Mouse (Mus musculus) urinary bladder, postnatal 10 days (tissue): ENCODE results near the gene Gnl1.
"Not testable (repeated sequence)": the region's sequence is repeated elsewhere in the genome, so short reads cannot be mapped to it uniquely, and the experiment has no call there.

Experiments used
- DNase-seq: peaks from one replicate; pipeline ENCODE4 v3.0.0; 2022; ENCODE audit warnings: low spot score

Gnl1 gene

DNA sequence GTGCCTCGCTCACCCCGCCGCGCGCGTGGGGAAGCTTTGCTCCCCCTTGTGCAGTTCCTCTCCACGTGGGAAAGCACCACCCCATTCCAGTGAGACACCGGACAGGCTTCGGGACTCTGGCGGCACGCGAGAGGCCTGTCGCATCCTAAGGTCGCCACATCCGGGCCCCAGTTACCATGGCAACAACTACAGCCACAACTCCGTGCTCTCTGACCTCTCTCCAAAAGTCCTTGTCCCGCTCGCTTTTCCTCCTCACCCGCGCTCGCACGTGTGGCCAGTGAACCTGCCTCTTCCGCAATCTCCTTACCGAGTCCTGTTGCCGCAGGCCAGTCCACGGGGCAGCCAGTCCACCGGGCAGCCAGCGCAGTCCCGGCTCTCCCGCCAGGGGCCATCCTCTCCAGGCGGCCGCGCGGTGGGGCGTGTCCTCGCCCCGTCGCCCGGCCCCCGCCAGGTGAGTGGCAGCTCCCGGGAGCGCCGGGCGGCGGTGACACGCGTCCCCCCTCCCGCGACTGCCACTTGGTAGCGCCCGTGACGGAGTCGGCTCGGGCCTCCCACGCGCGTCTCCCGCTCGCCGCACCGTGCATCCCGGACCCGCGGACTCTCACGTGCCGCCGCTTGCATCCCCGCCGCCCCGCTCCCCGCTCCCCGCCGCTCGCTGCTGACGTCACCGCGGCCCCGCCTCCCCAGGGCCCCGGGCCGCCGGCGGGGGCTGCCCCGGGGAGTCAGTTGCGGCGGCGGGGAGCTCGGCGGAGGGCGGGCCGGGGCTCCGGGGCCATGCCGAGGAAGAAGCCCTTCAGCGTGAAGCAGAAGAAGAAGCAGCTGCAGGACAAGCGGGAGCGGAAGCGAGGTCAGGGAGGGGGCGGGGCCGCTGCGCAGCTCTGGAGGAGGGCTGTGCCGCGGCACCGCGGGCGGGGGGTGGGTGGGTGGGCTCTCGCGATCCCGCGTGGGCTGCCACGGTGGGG, at the start of gene Gnl1, which contains the start of gene Prr3:
TSS of gene Gnl1 (plus strand) at position 451 of the 962 bp plus-strand sequence.
TSS of gene Prr3 (minus strand) at position 836 of the 962 bp plus-strand sequence.
- DNase-seq = peak; percentile 52

DNA sequence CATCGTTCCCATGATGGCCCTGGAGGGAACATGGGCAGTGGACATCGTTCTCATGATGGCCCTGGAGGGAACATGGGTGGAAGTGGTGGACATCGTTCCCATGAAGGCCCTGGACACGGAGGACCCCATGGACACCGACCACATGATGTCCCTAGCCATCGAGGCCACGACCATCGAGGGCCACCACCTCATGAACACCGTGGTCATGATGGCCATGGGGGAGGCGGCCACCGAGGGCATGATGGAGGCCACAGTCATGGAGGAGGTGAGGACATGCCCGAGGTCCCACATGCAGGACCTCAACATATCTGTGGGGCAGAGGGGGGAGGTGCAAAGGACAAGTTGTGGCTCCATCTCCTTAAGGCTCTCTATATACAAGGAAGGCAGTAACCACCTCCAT, 49.0 kb upstream of the Gnl1 start:
- DNase-seq = no peak

GRCm38 (mm10) chr17:35932608-35933007, 47.0 kb upstream of the Gnl1 start:
- DNase-seq = no peak

DNA sequence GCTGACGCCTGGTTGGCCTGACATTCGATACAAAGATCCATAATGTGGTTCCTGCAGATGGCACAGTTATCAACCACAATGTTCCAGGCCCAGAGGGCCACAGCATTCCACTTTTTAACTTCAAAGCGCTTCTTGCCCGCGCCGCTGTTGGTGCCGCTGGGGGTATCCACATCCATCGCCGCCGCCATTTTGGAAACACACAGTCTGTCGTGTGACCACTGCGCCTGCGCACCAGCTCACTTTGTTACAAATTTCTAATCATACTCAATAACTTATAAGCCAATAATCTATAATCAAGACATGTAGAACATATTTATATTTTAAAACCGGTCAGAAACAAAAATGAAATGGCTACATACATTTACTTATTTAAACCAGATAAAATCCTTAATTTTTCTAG, 43.9 kb upstream of the Gnl1 start:
- DNase-seq = not testable (repeated sequence)

DNA sequence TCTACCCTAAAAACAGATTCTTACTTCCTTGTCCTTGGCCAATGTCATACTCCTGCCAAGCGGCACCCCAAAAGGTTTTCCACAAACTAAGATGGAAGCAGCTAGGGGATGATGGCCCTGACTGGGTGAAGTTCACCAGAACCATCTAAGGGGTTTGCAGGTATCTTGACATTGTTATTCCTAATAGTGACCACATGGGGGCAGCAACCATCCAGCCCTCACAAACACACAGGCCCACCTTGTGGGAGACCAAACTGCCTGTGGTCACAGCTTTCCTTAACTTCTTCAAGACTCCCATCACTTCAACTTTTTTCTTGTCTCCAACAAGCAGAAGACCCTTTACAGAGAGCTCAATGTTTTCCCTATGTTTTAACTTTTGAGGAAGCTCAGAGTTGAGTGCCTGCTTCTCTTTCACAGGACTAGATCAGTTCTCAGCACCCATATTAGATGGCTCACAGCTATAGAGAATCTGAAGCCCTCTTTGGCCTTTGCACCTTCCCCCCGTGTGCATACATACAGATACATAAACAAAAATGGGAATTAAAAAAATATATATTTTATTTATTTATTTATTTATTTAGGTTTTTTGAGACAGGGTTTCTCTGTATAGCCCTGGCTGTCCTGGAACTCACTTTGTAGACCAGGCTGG, 41.8 kb upstream of the Gnl1 start:
- DNase-seq = no peak

DNA sequence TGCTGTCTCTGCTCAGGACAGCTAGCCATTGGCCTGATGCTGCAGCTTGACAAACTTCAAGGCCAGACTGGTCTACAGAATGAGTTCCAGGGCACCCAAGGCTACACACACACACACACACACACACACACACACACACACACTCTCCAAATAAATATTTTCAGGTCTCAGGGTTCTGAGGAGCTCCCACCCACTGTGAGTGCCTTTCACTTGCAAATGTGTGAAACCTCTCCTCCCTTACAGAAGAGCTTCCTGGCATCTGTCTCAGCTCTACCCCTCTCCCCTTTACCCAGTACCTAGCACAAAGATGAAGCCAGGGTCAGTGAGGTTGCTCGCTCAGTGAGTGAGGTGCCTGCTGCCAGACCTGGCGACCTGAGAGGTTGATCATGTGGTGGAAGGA, 40.5 kb upstream of the Gnl1 start:
- DNase-seq = no peak

GRCm38 (mm10) chr17:35939941-35940340, 39.7 kb upstream of the Gnl1 start:
- no peak for DNase-seq

GRCm38 (mm10) chr17:35950946-35951345, 28.7 kb upstream of the Gnl1 start:
- not testable (repeated sequence) for DNase-seq

- not testable (repeated sequence) for DNase-seq
Observed at GRCm38 (mm10) chr17:35952559-35952958, 27.1 kb upstream of the Gnl1 start.

GRCm38 (mm10) chr17:35954665-35955064, 25.0 kb upstream of the Gnl1 start:
- DNase-seq = no peak

- DNase-seq = no peak
Observed at GRCm38 (mm10) chr17:35958533-35959223, 21.0 kb upstream of the Gnl1 start.

DNA sequence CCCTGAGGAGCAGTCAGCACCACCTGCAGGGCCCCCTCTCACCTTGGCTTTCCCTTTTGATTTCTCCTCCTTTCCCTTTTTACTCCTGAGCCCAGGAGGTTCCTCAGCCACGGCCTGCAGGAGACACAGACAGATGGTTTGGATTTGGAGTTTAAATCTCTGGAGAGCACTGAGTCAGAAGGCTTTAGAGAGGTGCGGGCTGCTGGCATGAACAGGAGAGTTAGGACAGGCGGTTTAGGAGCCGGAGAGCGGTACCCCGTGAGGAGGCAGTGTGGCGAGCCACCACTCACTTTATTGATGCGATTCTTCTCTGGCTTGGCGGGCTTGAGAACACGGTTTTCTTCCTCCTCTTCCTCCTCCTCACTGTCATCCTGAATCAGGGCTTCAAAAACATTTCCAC, 16.4 kb upstream of the Gnl1 start:
- DNase-seq = no peak

DNA sequence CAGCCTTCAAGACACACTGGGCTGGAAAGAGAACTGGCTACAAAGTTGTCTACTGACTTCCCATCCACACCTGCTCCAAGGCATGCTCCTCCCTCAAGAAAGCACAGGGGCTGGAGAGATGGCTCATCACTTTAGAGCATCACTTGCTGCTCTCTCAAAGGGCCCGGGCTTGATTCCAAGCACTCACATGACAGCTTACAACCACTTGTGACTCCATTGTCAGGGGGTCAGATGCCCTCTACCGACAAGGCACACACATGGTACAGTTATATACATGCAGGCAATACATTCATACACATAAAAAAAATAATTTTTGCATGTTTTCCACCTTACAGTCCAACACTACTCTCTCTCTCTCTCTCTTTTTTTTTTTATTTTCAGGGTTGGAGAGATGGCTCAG, 12.0 kb upstream of the Gnl1 start:
- DNase-seq = no peak

DNA sequence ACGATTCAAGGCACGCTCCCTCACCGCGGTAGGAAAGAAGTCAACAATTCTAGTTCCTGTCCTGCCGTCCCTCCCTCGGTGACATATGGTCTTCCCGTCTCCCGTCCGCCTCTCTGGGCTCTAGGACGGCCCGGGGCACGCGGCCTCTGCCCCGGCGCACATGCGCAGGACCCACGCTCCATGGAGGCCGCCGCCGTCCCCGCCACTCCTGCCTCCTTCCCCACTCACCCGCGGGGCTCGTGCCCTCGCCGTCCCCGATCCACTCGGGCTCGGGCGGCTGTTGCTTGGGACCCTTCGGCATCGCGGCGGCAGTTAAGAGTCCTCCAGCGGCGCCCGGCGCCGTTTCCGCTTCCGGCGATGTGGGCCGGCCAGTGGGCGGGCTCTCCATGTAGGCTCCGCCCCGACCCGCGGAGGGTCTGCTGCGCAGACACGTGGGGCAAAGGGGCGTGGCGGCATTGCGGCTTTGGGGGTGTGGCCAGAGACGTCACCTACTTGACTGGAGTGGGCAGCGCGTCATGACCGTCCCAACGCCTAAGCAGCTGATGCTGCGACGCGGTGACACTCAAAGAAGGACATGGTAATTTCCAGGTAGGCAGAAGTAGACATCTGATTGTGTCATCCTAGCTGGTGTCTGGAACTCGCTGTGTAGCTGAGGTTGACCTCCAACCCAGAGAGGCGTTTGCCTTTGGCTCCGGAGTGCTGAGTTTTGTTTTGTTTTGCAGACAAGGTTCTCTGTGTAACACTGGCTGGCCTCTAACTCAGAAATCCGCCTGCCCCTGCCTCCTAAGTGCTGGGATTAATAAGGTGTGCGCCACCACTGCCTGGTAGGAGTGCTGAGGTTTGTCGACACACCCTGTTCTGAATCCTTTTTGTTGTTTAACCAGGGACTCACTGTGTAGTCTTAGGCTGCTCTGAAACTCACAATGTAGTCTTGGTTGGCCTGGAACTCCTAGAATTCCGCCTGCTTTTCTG, 9.9 kb upstream of the Gnl1 start, which contains the start of gene Abcf1:
TSS of gene Abcf1 (minus strand) at position 344 of the 972 bp plus-strand sequence.
- DNase-seq = peak; percentile 98

- no peak for DNase-seq
Observed at GRCm38 (mm10) chr17:35972131-35972530, 7.5 kb upstream of the Gnl1 start.

- DNase-seq = peak; percentile 36
Observed at GRCm38 (mm10) chr17:35978811-35979400, 745 bp upstream of the Gnl1 start.

DNA sequence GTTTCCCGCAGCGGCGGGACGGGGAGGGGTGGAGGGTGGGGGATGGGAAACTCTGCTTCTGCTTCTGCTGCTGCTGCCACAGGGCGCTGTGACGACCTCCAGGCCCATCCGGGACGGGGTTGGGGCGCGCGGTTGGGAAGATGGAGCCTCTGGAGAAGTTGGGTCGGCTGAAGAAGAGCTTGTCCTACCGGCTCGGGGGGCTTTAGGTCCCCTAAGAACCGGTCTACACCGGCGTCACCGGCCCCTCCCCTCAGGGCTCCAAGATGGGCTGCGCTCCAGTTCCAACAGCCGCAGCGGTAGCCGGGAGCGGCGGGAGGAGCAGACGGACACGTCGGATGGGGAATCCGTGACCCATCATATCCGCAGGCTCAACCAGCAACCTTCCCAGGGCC, 708 bp downstream of the Gnl1 start:
- DNase-seq = no peak

GRCm38 (mm10) chr17:35981776-35982175, 2.1 kb downstream of the Gnl1 start:
- no peak for DNase-seq

DNA sequence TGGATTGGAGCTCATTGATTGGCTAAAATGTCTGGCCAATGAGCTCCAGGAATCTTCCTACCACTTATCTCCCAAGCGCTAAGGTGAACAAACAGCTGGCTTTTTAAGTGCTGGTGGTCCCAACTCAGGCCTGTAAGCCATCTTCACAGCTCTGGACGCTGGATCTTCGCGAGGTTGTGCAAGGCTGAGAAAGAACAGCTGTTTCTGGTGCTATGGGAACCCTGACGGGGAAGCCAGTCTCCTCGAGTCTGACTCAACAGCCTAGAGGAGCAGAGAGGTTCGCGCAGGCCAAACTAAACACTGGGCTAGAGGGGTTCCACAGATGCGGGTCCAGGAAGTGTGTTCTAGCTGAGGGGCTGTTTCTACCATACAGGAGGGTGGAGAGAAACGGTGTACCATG, 12.1 kb downstream of the Gnl1 start:
- no peak for DNase-seq

DNA sequence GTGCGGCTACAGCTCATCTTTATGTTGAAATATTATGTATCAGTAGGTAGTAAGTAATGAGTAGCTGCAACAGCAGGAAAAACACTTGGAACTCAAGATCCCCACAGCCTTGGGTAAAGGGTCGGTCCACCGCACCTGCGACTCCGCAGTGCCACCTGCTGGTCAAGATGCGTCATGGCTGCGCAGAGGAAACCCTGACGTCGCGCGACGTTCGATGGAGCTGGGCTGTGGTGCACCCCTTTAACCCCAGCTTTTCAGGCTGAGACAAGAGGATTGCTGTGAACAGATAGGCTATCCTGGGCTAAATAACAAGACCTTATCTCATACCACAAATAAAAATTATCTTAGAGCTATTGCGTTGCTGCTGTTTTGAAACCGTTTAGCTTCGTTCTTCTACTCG, 14.0 kb downstream of the Gnl1 start:
- DNase-seq = peak; percentile 34
